Mouse (Mus musculus): ENCODE measurements around the gene Esp36.
"Not testable (repeated sequence)": the region's sequence is repeated elsewhere in the genome, so short reads cannot be mapped to it uniquely, and the experiment has no call there.

The Esp36 gene

DNA sequence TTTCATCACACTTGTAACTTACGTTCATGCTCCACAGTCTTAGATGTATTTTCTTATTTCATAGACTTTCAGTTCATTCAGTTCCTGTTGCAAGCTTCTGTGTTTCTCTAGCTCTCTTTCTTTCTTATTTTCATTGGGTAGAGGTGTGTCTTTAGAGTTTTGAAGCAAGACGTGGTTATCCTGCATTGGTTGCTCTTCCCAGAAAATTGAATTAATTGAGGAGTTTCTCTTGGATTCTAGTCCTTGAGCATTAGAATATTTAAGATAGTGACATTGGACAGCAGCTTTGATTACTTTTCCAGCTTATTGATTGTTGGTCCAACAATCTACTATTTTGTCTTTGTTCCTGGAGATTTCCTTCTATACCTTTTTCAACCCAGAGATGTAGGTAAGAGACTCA is at the start of gene Esp36:
Gene Esp36 (minus strand): TSS at position 101 of the 400 bp plus-strand sequence.
- DNase-seq (ENCODE audit: low read depth, low spot score), result no peak

DNA sequence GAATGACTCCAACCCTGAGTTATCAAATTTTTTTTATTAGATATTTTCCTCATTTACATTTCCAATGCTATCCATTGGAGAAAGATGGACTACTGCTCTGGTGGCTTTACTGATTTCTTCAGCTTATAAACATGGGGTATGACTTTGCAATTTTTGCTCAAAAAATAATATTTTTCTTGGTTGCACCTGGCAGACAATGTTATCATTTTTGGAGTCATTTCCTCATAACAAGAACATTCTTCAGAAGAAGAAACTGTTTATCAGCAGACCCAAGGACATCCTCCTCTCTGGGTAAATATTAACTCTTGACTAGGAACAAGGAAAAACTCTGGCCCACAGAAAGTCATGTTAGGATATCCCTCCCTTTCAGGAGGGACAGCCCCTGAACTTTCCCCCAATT is 36.2 kb upstream of the Esp36 start:
- not testable (repeated sequence) for DNase-seq (ENCODE audit: low read depth, low spot score)

DNA sequence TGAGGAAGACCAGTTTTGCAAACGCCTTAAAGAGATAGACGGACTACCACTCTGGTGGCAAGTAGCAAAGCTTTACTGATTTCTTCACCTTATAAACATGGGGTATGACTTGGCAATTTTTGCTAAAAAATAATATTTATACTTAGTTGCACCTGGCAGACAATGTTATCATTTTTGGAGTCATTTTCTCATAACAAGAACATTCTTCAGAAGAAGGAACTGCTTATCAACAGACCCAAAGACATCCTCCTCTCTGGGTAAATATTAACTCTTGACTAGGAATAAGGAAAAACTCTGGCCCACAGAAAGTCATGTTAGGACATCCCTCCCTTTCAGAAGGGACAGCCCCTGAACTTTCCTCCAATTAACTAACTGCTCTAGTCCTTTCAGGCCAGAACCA is 30.7 kb upstream of the Esp36 start:
- DNase-seq (ENCODE audit: low read depth, low spot score), result no peak

DNA sequence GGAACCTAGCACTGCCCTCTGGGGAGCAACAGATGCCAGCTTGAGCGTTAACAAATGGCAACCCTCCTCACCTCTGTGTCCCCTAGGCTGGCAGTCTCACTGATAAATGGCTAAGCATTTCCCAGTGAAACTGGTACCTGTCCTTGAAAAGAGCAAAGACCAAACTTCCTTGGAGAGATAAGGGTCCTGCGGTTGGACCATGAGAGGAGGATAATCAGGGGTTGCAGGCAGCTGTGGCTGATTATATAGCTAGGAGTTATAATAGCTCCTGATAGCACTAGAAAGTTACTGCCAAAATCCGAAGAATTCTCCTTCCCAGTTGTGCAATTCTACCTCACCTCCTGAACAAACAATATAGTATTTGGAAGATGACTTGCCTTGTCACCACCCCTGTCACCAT is 13.8 kb downstream of the Esp36 start:
- DNase-seq (ENCODE audit: low read depth, low spot score), result no peak

DNA sequence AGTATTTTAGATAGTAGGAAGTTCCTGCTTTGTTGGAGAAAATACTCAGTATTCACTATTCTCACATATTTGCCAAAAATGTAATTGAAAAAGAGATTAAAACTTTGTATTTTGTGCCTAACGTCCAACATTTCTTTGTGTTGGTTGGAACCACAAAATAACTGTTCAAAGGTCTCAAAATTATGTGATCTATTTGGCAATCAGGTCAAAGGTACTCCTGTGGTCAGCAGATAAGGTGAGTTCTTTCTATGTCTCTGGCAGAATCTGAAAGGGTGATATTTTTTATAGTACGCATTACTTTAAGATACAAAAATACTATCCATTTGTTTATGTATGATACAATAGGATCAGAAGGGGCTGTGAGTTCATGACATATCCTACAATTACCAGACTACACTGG is 28.2 kb downstream of the Esp36 start:
- DNase-seq (ENCODE audit: low read depth, low spot score), result no peak
